Mouse (Mus musculus) G1E (cell line): ENCODE data around the gene Rcor1.

Source experiments
- CTCF ChIP-seq: IDR thresholded peaks from 2 replicates; pipeline ENCODE4 v1.5.1; 2012; ENCODE audit warnings: low read depth, low read length, inconsistent platforms, mixed read lengths
- TAL1 ChIP-seq: conservative IDR thresholded peaks from 2 replicates; pipeline ENCODE4 v1.6.1; 2012; ENCODE audit warnings: low read depth, low read length, inconsistent platforms, mixed read lengths

DNA sequence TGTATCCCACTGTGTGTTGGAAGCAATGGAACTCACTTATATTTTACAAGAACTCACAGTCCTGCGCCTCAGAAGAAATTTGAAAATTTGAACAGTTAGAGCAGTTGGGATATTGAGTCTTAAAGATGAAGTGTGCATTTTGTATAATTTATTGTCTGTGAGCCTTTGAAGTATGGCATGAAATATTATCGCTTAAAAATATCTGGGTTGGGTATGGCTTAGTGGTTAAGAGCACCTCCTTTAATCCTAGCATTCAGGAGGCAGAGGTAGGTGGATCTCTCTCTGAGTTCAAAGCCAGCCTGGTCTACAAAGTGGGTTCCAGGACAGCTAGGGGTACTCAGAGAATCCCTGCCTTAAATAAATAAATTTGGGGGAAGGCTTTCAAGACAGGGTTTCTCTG, 20.1 kb upstream of the Rcor1 start:
- TF ChIP-seq TAL1: no peak
- no peak for TF ChIP-seq CTCF
